Mouse (Mus musculus) inflammation-experienced regulatory T-cells (primary cell): ENCODE measurements around the gene Cylc2. TPM values are rescaled to one million over a fixed set of nuclear protein-coding genes. Genes with fewer than 3 reads are reported as not detected.

Experiments
- polyA plus RNA-seq, 2 experiments: library from polyadenylated mRNA; unstranded; fragments of 100-300 nt; shearing (Covaris generic); gene quantifications; one replicate each; pipeline ENCODE4 v1.2.1; 2017

Gene Cylc2
- not detected for polyA plus RNA-seq

DNA sequence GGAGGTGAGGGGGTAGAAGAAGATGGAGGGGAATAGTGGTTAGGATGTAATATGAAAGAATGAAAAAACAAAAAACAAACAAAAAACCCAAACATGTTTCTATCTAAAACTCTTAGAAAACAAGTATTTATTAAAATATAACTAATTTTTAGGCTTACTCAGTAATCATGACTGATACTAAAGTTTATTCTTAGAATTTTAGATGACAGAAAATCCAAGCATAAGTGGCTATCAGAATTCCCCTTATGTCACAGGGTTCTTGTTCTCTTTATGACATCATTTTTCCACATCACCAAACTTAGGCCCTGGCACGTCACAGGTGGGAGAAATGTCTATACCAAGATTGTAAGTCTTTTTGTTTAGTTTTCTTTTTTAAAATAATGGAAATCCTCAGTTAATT lies at the start of gene Cylc2:
Gene Cylc2, plus strand, starts transcription at position 301 of the 400 bp plus-strand sequence.

